Mouse (Mus musculus): ENCODE results near the gene Thnsl1.

DNA sequence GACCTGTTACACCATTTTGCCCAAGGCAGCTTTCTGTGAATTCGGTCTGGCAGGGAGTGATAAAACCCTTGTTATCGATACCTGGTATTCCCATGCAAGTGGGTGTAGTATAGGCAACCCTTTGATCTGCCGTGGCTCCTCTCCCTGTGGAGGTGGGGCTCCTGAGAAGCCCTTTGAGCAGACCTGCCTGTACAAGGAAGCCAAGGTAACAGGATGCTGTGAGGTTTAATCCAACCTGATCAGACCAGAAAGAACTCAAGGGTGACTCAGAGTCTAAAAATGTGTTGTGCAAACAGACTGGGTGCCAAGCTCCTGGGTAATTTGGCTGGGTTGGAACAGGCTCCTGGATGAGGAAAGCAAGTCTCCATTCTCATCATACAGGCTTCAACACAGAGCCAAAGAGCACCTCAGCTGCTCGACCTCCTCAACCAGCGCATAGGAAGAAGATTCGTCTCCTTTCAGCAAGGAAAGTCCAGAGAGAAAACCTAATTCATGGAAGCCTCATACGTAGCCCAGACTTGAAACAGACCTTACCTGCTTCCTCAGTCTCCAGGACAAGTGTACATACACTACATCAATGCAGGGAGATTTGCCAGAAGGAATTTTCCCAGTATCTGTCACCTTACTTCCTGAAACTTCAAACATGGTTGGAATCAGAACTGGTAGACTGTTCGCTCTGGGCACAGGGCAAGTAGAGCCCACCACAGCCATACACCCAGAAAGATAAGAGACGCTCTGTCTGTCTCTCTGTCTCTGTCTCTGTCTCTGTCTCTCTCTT lies 29.5 kb downstream of the Thnsl1 start:
- TF ChIP-seq CHD2 (IDR thresholded peaks at IDR 0.05; ENCODE audit: low read depth, low read length) (no peak), ZNF384 (IDR thresholded peaks at IDR 0.05; ENCODE audit: low read depth, low read length) (no peak), HCFC1 (IDR thresholded peaks at IDR 0.05; ENCODE audit: borderline replicate concordance, insufficient read depth, low read length) (no peak), MAFK (IDR thresholded peaks at IDR 0.05; ENCODE audit: insufficient read depth, low read depth, low read length) (no peak)

Data from ES-E14 (cell line).